Mouse (Mus musculus) gastrocnemius, postnatal 10 days (tissue): Measurements from ENCODE around the gene Dars. TPM values are rescaled to one million over a fixed set of nuclear protein-coding genes. Genes with fewer than 3 reads are reported as not detected.

ENCODE experiments used
- DNase-seq: peaks from one replicate; pipeline ENCODE4 v3.0.0; 2021; ENCODE audit warnings: mixed read lengths
- total RNA-seq, 2 experiments: library from RNA; stranded (reverse); gene quantifications; 2 replicates each; pipeline ENCODE4 v1.2.3; 2021

Gene Dars
- total RNA-seq, 2 experiments from 2014 or later, result 74.8 to 75.2 TPM

DNA sequence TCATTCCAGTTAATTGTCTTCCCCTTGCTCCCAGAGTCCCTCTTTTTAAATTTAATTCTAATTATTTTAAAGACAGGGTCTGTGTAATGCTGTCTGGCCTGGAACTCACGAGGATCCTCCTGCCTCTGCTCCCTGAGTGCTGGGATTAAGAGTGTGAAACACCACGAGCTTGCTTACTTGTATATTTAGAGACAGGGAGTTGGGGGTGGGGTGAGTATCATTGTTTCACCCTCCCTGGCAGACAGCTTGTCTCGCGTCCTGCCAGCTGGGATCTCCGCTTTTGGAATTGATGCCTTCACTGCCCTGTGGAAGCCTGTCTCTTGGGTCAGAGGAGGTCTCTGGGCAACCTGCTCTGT, 343 bp upstream of the Dars start:
- DNase-seq, result no peak

- no peak for DNase-seq
These were observed 6.0 kb downstream of the Dars start for GRCm38 (mm10) chr1:128411141-128411540.

- DNase-seq, result no peak
These were observed 10.3 kb downstream of the Dars start for GRCm38 (mm10) chr1:128406846-128407245.

GRCm38 (mm10) chr1:128405675-128406074, 11.5 kb downstream of the Dars start:
- DNase-seq, result no peak

GRCm38 (mm10) chr1:128405041-128405481, 12.1 kb downstream of the Dars start:
- no peak for DNase-seq

GRCm38 (mm10) chr1:128400926-128401325, 16.2 kb downstream of the Dars start:
- DNase-seq, result no peak

DNA sequence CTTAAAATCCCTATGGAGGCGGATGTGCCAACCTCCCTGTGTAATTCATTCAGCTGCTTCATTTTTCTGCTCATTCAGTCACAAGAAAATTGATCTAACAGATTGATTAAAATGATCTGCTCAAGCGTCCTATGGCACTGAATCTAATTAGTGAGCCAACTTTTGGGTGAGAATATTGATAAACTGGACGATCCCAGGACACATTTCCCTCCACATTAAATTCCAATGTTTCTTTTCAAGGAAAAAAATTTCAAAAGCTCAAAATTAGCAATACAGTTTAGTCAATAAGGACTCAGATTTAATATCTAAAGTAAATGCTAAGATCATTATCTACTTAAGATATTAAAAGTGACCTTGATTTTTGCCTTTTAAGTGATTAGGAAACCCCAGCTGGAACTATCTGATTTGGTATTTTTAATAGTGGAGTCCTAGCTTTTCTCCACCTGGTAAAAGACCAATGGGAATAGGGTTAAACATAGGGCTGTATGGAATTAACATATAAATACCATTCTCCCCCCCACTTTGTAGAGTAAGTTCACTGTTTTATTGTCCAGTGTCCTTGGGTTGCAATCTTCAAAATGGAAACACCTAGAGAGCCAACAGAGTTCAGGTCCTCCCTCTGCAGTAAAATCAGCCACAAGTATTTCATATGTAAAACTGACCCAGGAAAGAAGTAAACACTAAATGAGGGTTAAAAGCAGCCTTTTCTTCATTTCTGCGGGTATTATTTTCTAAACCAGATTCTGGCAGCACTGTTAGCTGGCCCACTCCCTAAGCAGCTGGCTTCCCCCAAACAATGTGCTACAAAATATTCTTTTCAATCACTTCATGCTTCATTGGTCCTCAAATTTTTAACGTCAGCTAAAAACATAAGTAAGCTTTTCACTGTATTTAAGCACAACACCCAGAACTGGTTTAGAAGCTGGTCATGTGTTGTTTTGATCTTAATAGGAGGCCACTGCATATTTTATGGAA, 16.9 kb downstream of the Dars start:
- no peak for DNase-seq

DNA sequence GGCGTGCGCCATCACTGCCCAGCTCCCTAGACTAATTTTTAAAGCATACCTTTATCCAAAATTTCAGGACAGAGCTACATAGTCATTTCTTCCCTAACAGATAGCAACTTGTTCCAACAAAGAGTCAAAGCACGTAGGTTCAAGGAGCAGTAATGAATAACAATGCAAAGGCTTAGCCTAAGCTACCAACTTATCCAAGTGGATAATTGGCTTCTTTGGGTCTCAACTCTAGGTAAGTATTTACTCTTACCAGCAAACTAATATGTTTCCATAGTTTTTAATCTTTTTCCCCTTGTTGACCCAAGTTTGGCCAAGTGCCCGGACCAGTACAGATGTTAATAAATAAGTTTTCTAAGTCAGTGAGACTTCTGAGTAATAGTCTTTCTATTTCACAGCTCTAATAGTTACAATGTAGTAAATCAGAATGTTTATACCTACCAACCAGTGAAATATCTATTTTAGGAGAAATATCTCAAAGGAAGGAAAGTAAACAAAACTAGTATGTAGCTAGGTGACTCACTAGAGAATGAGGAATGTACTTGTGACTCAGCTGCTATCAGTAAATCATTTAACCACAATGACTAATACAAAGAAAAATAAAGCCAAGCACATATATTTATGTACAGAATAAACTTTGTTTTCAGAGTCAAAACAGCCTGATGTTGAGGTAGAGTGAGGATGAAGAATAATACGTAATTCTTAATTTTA, 18.3 kb downstream of the Dars start:
- no peak for DNase-seq

GRCm38 (mm10) chr1:128394657-128395056, 22.5 kb downstream of the Dars start:
- no peak for DNase-seq

DNA sequence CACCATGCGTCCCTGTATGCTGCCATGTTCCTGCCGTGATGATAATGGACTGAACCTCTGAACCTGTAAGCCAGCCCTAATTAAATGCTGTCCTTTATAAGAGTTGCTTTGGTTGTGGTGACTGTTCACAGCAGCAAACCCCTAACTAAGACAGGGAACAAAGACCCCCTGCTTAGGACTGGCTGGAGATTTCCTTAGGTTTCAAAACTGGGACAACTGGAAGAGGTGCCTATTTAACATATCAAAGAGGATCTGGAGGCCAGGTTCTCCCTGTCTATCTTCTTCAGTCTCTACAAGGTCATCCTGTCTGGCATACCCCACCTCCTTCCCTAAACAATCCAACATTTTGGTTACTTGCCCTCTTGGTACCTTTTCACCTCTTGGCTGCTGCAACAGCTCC, 24.8 kb downstream of the Dars start:
- DNase-seq, result no peak

GRCm38 (mm10) chr1:128386487-128386886, 30.7 kb downstream of the Dars start:
- DNase-seq, result no peak

GRCm38 (mm10) chr1:128376841-128377240, 40.3 kb downstream of the Dars start:
- DNase-seq, result no peak

- no peak for DNase-seq
These were observed 44.9 kb downstream of the Dars start for GRCm38 (mm10) chr1:128372143-128372860.

DNA sequence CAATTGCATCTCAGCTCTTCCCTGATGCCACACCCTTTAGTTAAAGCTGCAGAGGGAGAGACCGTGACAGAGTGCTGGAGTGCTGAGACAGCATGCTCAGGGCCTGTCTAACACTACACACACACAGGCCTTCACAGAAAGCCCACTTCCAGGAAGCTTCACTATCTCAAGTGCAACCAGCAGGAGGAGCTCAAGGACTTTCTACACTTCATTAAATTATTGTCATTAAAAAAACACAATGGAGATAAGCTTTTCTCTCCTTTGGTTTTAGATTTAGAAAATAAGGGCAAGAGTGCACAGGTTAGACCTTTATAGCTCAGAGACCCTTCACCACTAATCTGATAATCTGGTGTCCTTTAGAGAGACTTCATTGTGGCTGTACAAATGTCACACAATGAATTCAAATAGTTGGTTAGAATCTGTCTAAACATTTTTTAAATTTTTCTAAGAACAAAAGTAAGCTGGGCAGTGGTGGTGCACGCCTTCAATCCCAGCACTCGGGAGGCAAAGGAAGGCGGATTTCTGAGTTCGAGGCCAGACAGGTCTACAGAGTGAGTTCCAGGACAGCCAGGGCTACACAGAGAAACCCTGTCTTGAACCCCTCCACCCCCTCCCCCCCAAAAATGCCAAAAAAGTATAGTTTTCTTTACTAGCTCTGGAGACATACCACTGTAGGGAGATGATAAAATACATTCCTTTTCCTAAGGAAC, 48.3 kb downstream of the Dars start:
- DNase-seq, result peak; percentile 45

- no peak for DNase-seq
These were observed 56.6 kb downstream of the Dars start for GRCm38 (mm10) chr1:128360601-128361000.

- peak; percentile 92 for DNase-seq
These were observed 57.4 kb downstream of the Dars start, which contains the start of gene Mcm6 for GRCm38 (mm10) chr1:128359554-128360376. Mcm6 (minus strand) TSS chr1:128359664.

DNA sequence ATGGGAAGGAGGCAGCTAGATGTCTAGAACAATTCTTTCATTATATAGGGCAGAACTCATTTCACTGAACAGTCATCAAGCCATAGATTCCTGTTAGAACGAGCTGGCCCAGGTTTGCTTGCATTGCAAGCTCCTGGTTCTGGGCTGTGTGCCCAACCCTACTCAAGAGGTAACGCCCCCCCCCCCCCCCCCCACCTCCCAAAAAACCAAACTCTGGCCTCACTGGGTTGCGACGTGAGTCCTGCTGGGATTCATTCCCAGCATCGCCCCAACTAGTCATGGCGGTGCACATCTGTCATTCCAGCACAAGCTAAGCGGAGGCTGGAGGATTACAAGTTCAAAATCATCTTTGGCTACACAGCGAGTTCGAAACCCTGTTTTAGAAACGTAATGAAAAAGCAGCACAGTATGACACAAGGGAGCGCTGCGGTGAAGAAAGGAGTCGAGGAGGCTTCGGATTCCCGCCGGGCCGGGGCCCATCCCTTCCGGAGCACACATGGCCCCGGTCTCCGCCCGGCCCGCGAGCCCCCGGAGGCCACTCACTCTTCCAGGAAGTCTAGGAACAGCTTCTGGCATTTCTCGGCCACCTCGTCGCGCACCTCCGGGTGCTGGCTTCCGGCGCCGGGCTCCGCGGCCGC, 58.1 kb downstream of the Dars start:
- peak; percentile 10 for DNase-seq

DNA sequence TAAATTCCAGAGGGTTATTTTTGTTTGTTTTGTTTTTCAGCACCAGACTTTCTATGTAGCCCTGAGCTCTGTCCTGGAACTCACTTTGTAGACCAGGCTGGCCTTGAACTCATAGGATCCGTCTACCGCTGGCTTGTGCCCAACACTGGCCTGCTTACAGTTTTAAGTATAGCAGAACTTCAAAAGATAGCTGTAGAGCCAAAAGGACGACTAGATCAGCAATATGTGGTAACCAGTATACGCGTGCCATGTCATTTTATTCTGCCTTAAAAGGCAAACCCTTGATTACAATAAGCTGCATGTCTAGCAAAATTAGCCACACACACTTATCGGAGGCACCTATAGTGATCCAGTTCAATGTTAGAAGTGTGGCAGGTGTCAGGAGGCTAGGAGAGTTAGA, 58.9 kb downstream of the Dars start:
- DNase-seq, result no peak

GRCm38 (mm10) chr1:128357452-128357851, 59.7 kb downstream of the Dars start:
- DNase-seq, result no peak

- DNase-seq, result no peak
These were observed 64.1 kb downstream of the Dars start for GRCm38 (mm10) chr1:128353092-128353491.

DNA sequence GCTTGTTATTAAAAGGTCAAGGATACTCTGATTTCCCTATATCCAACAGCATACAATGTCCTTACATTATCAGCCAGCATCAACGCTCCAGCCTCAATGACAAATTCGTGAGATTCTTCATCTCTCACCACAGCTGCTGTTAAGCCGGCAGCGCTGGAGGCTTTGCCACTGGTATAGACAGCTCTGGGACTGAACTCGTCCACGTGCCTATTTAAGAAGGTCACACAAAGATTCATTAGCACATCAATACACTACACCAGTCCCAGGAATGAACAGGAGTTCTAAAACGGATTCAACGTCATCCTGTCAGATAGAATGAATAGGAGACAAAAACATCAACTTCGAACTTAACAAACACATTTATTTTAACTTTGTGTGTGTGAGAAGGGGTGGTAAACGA, 72.9 kb downstream of the Dars start:
- no peak for DNase-seq
